Comparison of ENCODE assay signal across 21 mouse cellular contexts in the genomic region with DNA sequence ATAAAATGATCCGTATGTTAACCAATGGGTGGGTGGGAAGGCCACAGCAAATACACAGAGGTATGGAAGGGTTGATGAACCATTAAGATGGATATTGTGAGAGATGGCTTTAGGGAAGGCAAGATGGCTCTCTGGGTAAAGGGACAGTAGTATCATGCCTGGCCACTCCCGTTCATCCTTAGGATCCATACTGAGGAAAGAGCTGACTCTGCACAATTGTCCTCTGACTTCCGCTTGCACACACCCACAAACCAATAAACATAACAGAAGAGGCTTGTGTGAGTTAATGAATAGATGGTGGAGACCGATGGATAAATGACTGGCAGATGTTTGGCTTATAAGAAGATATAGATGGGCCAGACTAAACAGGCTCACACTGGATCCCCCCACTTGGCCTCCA. TPM values are rescaled to one million over a fixed set of nuclear protein-coding genes. Genes with fewer than 3 reads are reported as not detected.
A peak's percentile ranks its signal among the peaks of the same experiment; 100 is the strongest.
DNase-seq lines count a peak whose midpoint lies in the region; ATAC-seq and TF ChIP-seq lines count a peak whose summit lies in the region.
"Had no signal": no experiment of that assay in that cellular context is flagged by ENCODE, and none has a peak within 500 bp of the region (broad histone marks: within the 10 kb centered on the region; RNA-seq: fewer than 3 reads in every experiment).

No protein-coding gene starts in this region.

- no peak overlapping the region for H3K4me3 ChIP-seq in ES-E14 (ENCODE audit: insufficient read depth in 1 of 2, low read depth in 1 of 2, low read length in 2 of 2, poor library complexity in 1 of 2, severe bottlenecking in 1 of 2)
- H3K4me3 ChIP-seq in hindbrain, embryonic 13.5 days = no peak overlapping the region

- 71% methylated on average over 4 of the region's 4 CpGs for WGBS in hindbrain, embryonic 13.5 days

- H3K4me1 ChIP-seq in ES-E14 (ENCODE audit: control insufficient read depth in 2 of 2, insufficient read depth in 2 of 2, low read length in 2 of 2, poor library complexity in 1 of 2) = peaks cover 0 to 4% of the 10 kb centered on the region in 2 experiments; a peak in 2 of 4 replicates
- peaks cover 48% of the 10 kb centered on the region for H3K4me1 ChIP-seq in hindbrain, embryonic 13.5 days (replicated peaks)

- no peak overlapping the region for H3K9ac ChIP-seq in ES-E14 (ENCODE audit: insufficient read depth, low read depth, low read length, poor library complexity, severe bottlenecking)
- no peak overlapping the region for H3K9ac ChIP-seq in hindbrain, embryonic 13.5 days

- 0 out of 2 replicates have a peak, but pooled peaks cover 9% of the 10 kb centered on the region for H3K27me3 ChIP-seq in hindbrain, embryonic 13.5 days
- H3K27me3 ChIP-seq: CH12.LX had no signal

- in situ Hi-C loops in ES-E14 (cut with MboI; ENCODE audit: low sequenced_read_pairs in 2 of 2, unreplicated experiment in 2 of 2) = no loop called here

- H3K4me2 ChIP-seq in hindbrain, embryonic 13.5 days = no peak overlapping the region

- H3K27ac ChIP-seq in ES-E14 (ENCODE audit: insufficient read depth, low read depth, low read length, poor library complexity, severe bottlenecking) = no peak overlapping the region
- no peak overlapping the region for H3K27ac ChIP-seq in hindbrain, embryonic 13.5 days

- DNase-seq in ES-E14 (ENCODE audit: low read depth, low spot score) (no peak), R1 (ENCODE audit: low read depth, low spot score) (peak; percentile 16)
- no peak for DNase-seq in kidney, postnatal 25 days
- DNase-seq: adrenal gland, adult 2 months; adrenal gland, adult 8-10 months; adrenal gland, postnatal 10 days; adrenal gland, postnatal 14 days; adrenal gland, postnatal 25 days; adrenal gland, postnatal 36 days; B cell, adult 2 months; cerebellum, adult 11 months; cerebellum, adult 11-12 months; cerebellum, adult 8-10 months had no signal

- H3K36me3 ChIP-seq in ES-E14 (ENCODE audit: control insufficient read depth, insufficient read depth, low read length, poor library complexity, severe bottlenecking) = no peaks in the 10 kb centered on the region
- no peaks in the 10 kb centered on the region for H3K36me3 ChIP-seq in hindbrain, embryonic 13.5 days
- H3K36me3 ChIP-seq: G1E had no signal

- H3K9me3 ChIP-seq in ES-E14 (ENCODE audit: control insufficient read depth, insufficient read depth, low read depth, low read length) = no peaks in the 10 kb centered on the region
- no peaks in the 10 kb centered on the region for H3K9me3 ChIP-seq in hindbrain, embryonic 13.5 days

- ATAC-seq in hindbrain, embryonic 13.5 days (ENCODE audit: low FRiP score) = no peak
- ATAC-seq: activated CD4-positive, CD25-positive, alpha-beta regulatory T cell, adult 4 months; CD4-positive, CD25-positive, alpha-beta regulatory T cell, adult 4 months; Patski had no signal

TF ChIP-seq in ES-E14, 5 proteins besides CTCF, POLR2A, EP300 and RAD21:
- TF ChIP-seq MAFK (IDR thresholded peaks at IDR 0.05; ENCODE audit: insufficient read depth, low read depth, low read length) (peak; percentile 91), CHD2 (IDR thresholded peaks at IDR 0.05; ENCODE audit: low read depth, low read length) (no peak)

RNA-seq across cellular contexts. Expression of gene Sez6l, which starts 19.6 kb away (rescaled TPM):
- 0.13 and 0.32 TPM in 2 replicates for total RNA-seq in ES-E14 (2012; rRNA removed)
- polyA plus RNA-seq in hindbrain, embryonic 13.5 days (2015; fragmentation: Nextera tagmentation; extraction: Ambion mirVana) = 28.4 and 32.5 TPM in 2 replicates
- total RNA-seq: CH12.LX, MEL had no signal
- polyA plus RNA-seq: activated CD4-positive, CD25-positive, alpha-beta regulatory T cell, adult 4 months; C2C12; CD4-positive, CD25-positive, alpha-beta regulatory T cell, adult 4 months; G1E had no signal
